Mouse (Mus musculus): ENCODE results near the gene Mad1l1.

DNA sequence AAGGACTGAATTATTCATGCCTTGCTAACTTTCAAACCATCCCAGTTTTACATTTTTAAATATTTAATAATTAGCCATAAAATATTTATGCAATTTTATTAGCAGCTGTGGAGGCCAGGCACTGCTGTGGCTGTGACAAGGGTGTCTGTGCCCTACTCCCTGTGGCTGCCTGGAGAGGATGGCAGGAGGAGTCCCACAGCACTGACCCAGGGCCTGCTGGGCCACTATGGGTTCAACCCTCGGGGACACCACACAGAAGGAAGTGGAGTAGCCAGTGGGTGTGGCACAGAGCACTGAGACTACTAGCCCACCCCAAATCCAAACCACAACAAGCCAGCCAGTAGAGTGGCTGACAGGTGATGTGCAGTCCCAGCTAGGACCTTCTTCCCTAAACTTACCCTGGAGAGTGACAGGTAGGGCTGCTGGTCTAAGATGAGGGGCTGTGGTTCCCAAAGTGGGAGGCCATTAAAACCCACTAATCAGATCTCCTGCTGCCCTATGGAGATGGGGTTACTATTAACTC is 248.1 kb downstream of the Mad1l1 start:
- TF ChIP-seq NELFE (IDR thresholded peaks at IDR 0.05; ENCODE audit: low read depth, low read length) = no peak
- TF ChIP-seq CTCF (IDR thresholded peaks at IDR 0.05 in 2 of 3, conservative IDR thresholded peaks at IDR 0.05 in 1 of 3; ENCODE audit: control insufficient read depth in 1 of 3, insufficient read depth in 1 of 3, low read depth in 2 of 3, low read length in 3 of 3, poor library complexity in 1 of 3, severe bottlenecking in 1 of 3) = no peak
- TF ChIP-seq USF2 (IDR thresholded peaks at IDR 0.05; ENCODE audit: borderline replicate concordance in 1 of 2, insufficient read depth in 1 of 2, low read depth in 1 of 2, low read length in 2 of 2) = no peak
- TF ChIP-seq TAL1 (IDR thresholded peaks at IDR 0.05; ENCODE audit: low read length) = no peak
- no peak for TF ChIP-seq EP300 (IDR thresholded peaks at IDR 0.05; ENCODE audit: low read depth in 1 of 2, low read length in 2 of 2)

Data from MEL (cell line).